Mouse (Mus musculus) heart, postnatal 0 days (tissue): ENCODE results near the gene Hmcn2.

Source experiments
- CTCF ChIP-seq: IDR thresholded peaks from 2 replicates; pipeline ENCODE4 v1.5.1; 2016; ENCODE audit warnings: antibody characterized with exemption, control low read depth, low read depth
- EP300 ChIP-seq: IDR thresholded peaks from 2 replicates; pipeline ENCODE4 v1.6.1; 2016; ENCODE audit warnings: antibody characterized with exemption, low read depth

- TF ChIP-seq CTCF = no peak
- TF ChIP-seq EP300 = peak; percentile 92
Observed at GRCm38 (mm10) chr2:31341726-31342535, 27.7 kb downstream of the Hmcn2 start.
